Mouse (Mus musculus) G1E (cell line): Measurements from ENCODE around the gene Fgfr2.

ENCODE experiments used
- CTCF ChIP-seq: IDR thresholded peaks from 2 replicates; pipeline ENCODE4 v1.5.1; 2012; ENCODE audit warnings: low read depth, low read length, inconsistent platforms, mixed read lengths
- GATA1 ChIP-seq: IDR thresholded peaks from 2 replicates; pipeline ENCODE4 v1.6.1; 2012; ENCODE audit warnings: borderline replicate concordance, low read length, inconsistent platforms, mixed read lengths
- GATA2 ChIP-seq: IDR thresholded peaks from 2 replicates; pipeline ENCODE4 v1.6.1; 2012; ENCODE audit warnings: low read depth, low read length, inconsistent platforms, borderline replicate concordance
- POLR2AphosphoS5 ChIP-seq: IDR thresholded peaks from 2 replicates; pipeline ENCODE4 v1.6.1; 2012; ENCODE audit warnings: low read depth, low read length, inconsistent platforms; ENCODE audit not compliant: insufficient replicate concordance
- TAL1 ChIP-seq: conservative IDR thresholded peaks from 2 replicates; pipeline ENCODE4 v1.6.1; 2012; ENCODE audit warnings: low read depth, low read length, inconsistent platforms, mixed read lengths

DNA sequence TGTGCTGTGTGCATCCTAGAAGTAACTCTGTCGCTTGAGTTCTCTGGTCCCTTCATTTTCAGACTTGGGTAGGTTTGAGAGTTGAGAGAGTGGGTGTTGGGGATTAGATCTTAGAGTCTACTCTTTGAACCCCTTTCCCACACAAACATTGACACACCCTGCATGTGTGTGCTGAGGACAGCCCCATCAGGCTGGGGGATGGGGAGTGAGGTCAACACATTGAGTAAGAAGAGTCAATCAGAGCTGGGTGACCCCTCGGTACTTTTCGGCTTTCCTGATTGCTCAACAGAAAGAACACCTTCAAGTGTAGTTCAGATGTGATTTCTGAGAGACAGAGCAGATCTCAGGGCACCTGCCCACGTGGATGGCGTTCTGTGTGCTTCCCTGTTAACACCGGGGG, 2406.2 kb downstream of the Fgfr2 start:
- TF ChIP-seq CTCF (no peak), TAL1 (no peak), GATA1 (no peak), POLR2AphosphoS5 (no peak), GATA2 (no peak)
